Mouse (Mus musculus): ENCODE results near the gene Mapk6. TPM values are rescaled to one million over a fixed set of nuclear protein-coding genes. Genes with fewer than 3 reads are reported as not detected.
A peak's percentile ranks its signal among the peaks of the same experiment; 100 is the strongest.

The Mapk6 gene
- total and polyA plus RNA-seq, 2 experiments from 2014 or later: 33.6 to 36.2 TPM

GRCm38 (mm10) chr9:75409031-75409851 lies 564 bp downstream of the Mapk6 start:
- peak; percentile 69 for ATAC-seq (ENCODE audit: insufficient read depth, low read depth)
- DNase-seq (ENCODE audit: low spot score): peak; percentile 83
- H3K4me2 ChIP-seq (ENCODE audit: low read depth, low read length): peak overlapping the region; percentile 72
- no peaks in the 10 kb centered on the region for H3K36me3 ChIP-seq (replicated peaks; ENCODE audit: control insufficient read depth, insufficient read depth, low read length)
- peak overlapping the region; percentile 99 for H3K27ac ChIP-seq (ENCODE audit: low read depth)
- peak overlapping the region; percentile 90 for H3K4me3 ChIP-seq (ENCODE audit: low read depth, low read length)
- 4% methylated on average over 42 of the region's 90 CpGs for WGBS
- H3K9me3 ChIP-seq (replicated peaks; ENCODE audit: control insufficient read depth, low read length): no peaks in the 10 kb centered on the region
- peaks cover 22% of the 10 kb centered on the region for H3K4me1 ChIP-seq (ENCODE audit: control insufficient read depth, insufficient read depth)
- TF ChIP-seq CTCF (IDR thresholded peaks at IDR 0.05; ENCODE audit: low read depth) (no peak), EP300 (IDR thresholded peaks at IDR 0.05; ENCODE audit: low read depth) (no peak)
- no peaks in the 10 kb centered on the region for H3K27me3 ChIP-seq (ENCODE audit: control insufficient read depth, insufficient read depth, low read length)
- H3K9ac ChIP-seq (replicated peaks; ENCODE audit: low read depth, low read length): peak overlapping the region; percentile 93

GRCm38 (mm10) chr9:75408204-75408826 lies 1.5 kb downstream of the Mapk6 start:
- DNase-seq (ENCODE audit: low spot score) (no peak), ATAC-seq (ENCODE audit: insufficient read depth, low read depth) (no peak)
- TF ChIP-seq EP300 (IDR thresholded peaks at IDR 0.05; ENCODE audit: low read depth): no peak
- no peak for TF ChIP-seq CTCF (IDR thresholded peaks at IDR 0.05; ENCODE audit: low read depth)
- whole genome bisulfite sequencing: 8% methylated on average over 11 of the region's 11 CpGs
- Histone ChIP-seq H3K27ac (ENCODE audit: low read depth) (peak overlapping the region; percentile 99), H3K4me3 (ENCODE audit: low read depth, low read length) (peak overlapping the region; percentile 90), H3K9me3 (replicated peaks; ENCODE audit: control insufficient read depth, low read length) (no peaks in the 10 kb centered on the region), H3K36me3 (replicated peaks; ENCODE audit: control insufficient read depth, insufficient read depth, low read length) (no peaks in the 10 kb centered on the region), H3K4me2 (ENCODE audit: low read depth, low read length) (peak overlapping the region; percentile 72), H3K4me1 (ENCODE audit: control insufficient read depth, insufficient read depth) (peaks cover 22% of the 10 kb centered on the region), H3K9ac (replicated peaks; ENCODE audit: low read depth, low read length) (peak overlapping the region; percentile 93), H3K27me3 (ENCODE audit: control insufficient read depth, insufficient read depth, low read length) (no peaks in the 10 kb centered on the region)

GRCm38 (mm10) chr9:75407803-75408202 lies 2.0 kb downstream of the Mapk6 start:
- no peaks in the 10 kb centered on the region for H3K27me3 ChIP-seq (ENCODE audit: control insufficient read depth, insufficient read depth, low read length)
- 0 out of 2 replicates have a peak overlapping the region, but pooled peaks have one; percentile 11 for H3K27ac ChIP-seq (ENCODE audit: low read depth)
- peak overlapping the region; percentile 90 for H3K4me3 ChIP-seq (ENCODE audit: low read depth, low read length)
- H3K4me1 ChIP-seq (ENCODE audit: control insufficient read depth, insufficient read depth): peaks cover 27% of the 10 kb centered on the region
- no peaks in the 10 kb centered on the region for H3K36me3 ChIP-seq (replicated peaks; ENCODE audit: control insufficient read depth, insufficient read depth, low read length)
- TF ChIP-seq EP300 (IDR thresholded peaks at IDR 0.05; ENCODE audit: low read depth): no peak
- TF ChIP-seq CTCF (IDR thresholded peaks at IDR 0.05; ENCODE audit: low read depth): no peak
- DNase-seq (ENCODE audit: low spot score) (peak; percentile 38), ATAC-seq (ENCODE audit: insufficient read depth, low read depth) (no peak)
- WGBS: 10% methylated on average over 10 of the region's 10 CpGs
- no peaks in the 10 kb centered on the region for H3K9me3 ChIP-seq (replicated peaks; ENCODE audit: control insufficient read depth, low read length)
- H3K9ac ChIP-seq (replicated peaks; ENCODE audit: low read depth, low read length): no peak overlapping the region; the same call in 1 of the 2 replicates
- peak overlapping the region; percentile 72 for H3K4me2 ChIP-seq (ENCODE audit: low read depth, low read length)

- H3K27me3 ChIP-seq (ENCODE audit: control insufficient read depth, insufficient read depth, low read length): no peaks in the 10 kb centered on the region
- peak overlapping the region; percentile 28; the same call in 1 of the 2 replicates for H3K27ac ChIP-seq (ENCODE audit: low read depth)
- H3K4me3 ChIP-seq (ENCODE audit: low read depth, low read length): no peak overlapping the region
- DNase-seq (ENCODE audit: low spot score) (no peak), ATAC-seq (ENCODE audit: insufficient read depth, low read depth) (no peak)
- no peaks in the 10 kb centered on the region for H3K36me3 ChIP-seq (replicated peaks; ENCODE audit: control insufficient read depth, insufficient read depth, low read length)
- H3K9ac ChIP-seq (replicated peaks; ENCODE audit: low read depth, low read length): no peak overlapping the region
- H3K4me2 ChIP-seq (ENCODE audit: low read depth, low read length): no peak overlapping the region
- no peak for TF ChIP-seq CTCF (IDR thresholded peaks at IDR 0.05; ENCODE audit: low read depth)
- TF ChIP-seq EP300 (IDR thresholded peaks at IDR 0.05; ENCODE audit: low read depth): no peak
- 71% methylated on average over 2 of the region's 2 CpGs for WGBS
- peaks cover 38% of the 10 kb centered on the region for H3K4me1 ChIP-seq (ENCODE audit: control insufficient read depth, insufficient read depth)
- H3K9me3 ChIP-seq (replicated peaks; ENCODE audit: control insufficient read depth, low read length): no peaks in the 10 kb centered on the region
These were observed 3.7 kb downstream of the Mapk6 start for GRCm38 (mm10) chr9:75406121-75406520.

GRCm38 (mm10) chr9:75403520-75403919 lies 6.3 kb downstream of the Mapk6 start:
- Histone ChIP-seq H3K9me3 (replicated peaks; ENCODE audit: control insufficient read depth, low read length) (no peaks in the 10 kb centered on the region), H3K4me1 (ENCODE audit: control insufficient read depth, insufficient read depth) (peaks cover 46% of the 10 kb centered on the region), H3K27me3 (ENCODE audit: control insufficient read depth, insufficient read depth, low read length) (no peaks in the 10 kb centered on the region), H3K36me3 (replicated peaks; ENCODE audit: control insufficient read depth, insufficient read depth, low read length) (peaks cover 1% of the 10 kb centered on the region; the same call in 1 of the 2 replicates), H3K9ac (replicated peaks; ENCODE audit: low read depth, low read length) (no peak overlapping the region), H3K4me2 (ENCODE audit: low read depth, low read length) (no peak overlapping the region), H3K27ac (ENCODE audit: low read depth) (no peak overlapping the region), H3K4me3 (ENCODE audit: low read depth, low read length) (no peak overlapping the region)
- no peak for TF ChIP-seq EP300 (IDR thresholded peaks at IDR 0.05; ENCODE audit: low read depth)
- TF ChIP-seq CTCF (IDR thresholded peaks at IDR 0.05; ENCODE audit: low read depth): no peak
- DNase-seq (ENCODE audit: low spot score) (no peak), ATAC-seq (ENCODE audit: insufficient read depth, low read depth) (no peak)
- WGBS: 54% methylated on average over 3 of the region's 3 CpGs

Measured in heart, postnatal 0 days (tissue).